Mouse (Mus musculus): ENCODE results near the gene Fam83d.

GRCm38 (mm10) chr2:158730896-158731295 is 37.0 kb upstream of the Fam83d start:
- no peak for TF ChIP-seq CTCF (IDR thresholded peaks at IDR 0.05; ENCODE audit: extremely low read depth, insufficient read depth, insufficient read length, insufficient replicate concordance)
- TF ChIP-seq POLR2A (IDR thresholded peaks at IDR 0.05; ENCODE audit: low read depth, low read length) = no peak

All from spleen, adult 2 months (tissue).